Mouse (Mus musculus) G1E-ER4 (cell line): ENCODE results near the gene Tra2b. TPM values are rescaled to one million over a fixed set of nuclear protein-coding genes. Genes with fewer than 3 reads are reported as not detected.

Source experiments
- GATA1 ChIP-seq: IDR thresholded peaks from one replicate; pipeline ENCODE4 v1.8.0; 2012; ENCODE audit warnings: low read length, inconsistent platforms
- polyA plus RNA-seq: library from polyadenylated mRNA; stranded (reverse); fragments of >175 nt; gene quantifications from 2 replicates; pipeline ENCODE4 v1.2.3, GENCODE M21; 2012

Gene Tra2b
- polyA plus RNA-seq, 1 experiment, result 126 TPM

DNA sequence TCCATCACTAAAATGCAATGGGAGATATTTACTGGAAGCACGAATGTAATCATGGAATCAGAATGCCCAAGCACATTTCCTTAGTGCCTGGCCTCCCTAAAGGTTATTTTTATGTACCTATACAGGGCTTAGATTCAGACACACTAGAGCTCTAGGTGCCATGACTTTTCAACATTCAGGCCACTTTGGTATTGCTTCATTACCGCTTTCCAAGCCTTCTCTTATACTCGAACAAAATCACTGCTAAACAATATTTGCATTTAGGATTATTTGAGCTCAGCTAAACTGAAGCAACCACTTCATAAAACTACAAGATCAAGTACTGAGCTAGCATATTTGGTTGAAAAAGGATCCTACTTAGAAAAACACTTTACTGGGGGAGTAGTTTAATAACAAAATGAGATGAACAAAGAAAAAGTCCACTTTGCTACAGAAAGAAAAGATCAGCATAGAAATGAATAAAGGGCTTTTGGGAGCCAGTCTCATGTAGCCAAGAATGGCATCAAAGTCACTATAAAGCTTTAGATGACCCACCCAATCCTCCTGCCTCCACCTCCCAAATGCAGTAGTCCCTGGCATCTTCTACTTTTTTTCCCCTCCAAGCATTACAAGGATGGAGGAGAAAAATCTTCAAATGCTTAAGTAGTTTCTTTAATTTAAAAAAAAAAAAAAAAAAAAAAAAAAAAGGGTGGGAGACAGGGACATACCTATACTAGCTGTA, 5.2 kb downstream of the Tra2b start:
- TF ChIP-seq GATA1, result no peak

DNA sequence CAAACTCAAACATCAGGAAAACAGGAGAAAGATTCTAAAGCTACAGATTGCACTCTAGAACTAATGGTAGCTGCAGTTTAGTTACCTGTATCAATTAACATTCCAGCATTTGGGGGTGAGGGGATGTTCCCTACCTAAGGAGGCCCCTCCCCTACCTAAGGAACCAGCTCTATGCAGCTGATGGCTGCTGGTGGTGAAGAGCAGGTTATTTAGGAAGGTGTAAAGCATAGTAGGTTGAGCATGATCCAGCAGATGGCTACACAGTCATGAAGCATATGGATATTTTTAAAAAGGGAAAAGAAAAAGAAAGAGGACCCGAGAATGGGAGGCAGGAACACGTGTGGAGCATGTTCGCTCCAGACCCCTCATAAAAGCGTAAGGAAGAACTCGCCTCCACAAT, 15.5 kb downstream of the Tra2b start:
- no peak for TF ChIP-seq GATA1

DNA sequence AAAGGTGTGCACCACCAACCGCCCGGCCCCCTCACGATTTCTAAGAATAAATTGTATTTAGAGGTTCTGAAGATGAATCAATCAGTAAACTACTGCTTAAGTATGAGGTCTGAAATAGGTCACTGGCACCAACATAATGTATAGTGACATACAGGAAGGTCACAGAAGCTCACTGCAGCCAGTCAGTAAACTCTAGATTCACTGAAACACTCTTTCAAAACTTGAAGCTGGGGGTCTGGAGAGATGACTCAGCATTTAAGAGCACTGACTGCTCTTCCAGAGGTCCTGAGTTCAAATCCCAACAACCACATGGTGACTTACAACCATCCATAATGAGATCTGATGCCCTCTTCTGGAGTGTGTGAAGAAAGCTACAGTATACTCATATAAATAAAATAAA, 16.1 kb downstream of the Tra2b start:
- no peak for TF ChIP-seq GATA1

DNA sequence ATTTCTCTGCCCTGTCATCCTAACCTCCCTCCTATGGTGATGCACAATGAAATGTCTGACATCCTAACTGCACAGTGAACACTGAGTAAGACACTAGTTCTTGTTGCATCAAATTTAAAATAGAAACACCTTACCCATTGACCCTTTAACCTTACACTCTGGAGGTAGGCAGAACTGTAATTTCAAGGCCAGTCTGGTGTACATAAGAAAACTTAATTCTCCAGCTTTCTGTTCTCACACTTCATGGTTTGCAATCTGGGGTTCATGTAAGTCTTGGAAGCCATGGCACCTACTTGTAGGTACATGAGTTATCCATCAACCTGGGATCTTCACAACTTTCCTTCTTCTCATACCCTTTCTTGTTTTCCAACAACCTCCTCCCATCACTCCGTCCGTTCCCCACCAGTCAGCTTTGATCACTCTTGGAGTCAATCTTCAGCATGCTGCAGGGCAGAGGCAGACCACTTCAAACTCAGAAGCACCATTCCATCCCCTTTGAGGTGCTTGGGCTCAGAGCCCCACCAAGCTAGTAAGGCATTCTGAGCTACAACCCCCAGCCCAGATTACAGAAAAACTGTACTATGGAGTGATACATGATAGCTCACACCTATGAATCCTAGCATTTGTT, 23.5 kb downstream of the Tra2b start:
- no peak for TF ChIP-seq GATA1

DNA sequence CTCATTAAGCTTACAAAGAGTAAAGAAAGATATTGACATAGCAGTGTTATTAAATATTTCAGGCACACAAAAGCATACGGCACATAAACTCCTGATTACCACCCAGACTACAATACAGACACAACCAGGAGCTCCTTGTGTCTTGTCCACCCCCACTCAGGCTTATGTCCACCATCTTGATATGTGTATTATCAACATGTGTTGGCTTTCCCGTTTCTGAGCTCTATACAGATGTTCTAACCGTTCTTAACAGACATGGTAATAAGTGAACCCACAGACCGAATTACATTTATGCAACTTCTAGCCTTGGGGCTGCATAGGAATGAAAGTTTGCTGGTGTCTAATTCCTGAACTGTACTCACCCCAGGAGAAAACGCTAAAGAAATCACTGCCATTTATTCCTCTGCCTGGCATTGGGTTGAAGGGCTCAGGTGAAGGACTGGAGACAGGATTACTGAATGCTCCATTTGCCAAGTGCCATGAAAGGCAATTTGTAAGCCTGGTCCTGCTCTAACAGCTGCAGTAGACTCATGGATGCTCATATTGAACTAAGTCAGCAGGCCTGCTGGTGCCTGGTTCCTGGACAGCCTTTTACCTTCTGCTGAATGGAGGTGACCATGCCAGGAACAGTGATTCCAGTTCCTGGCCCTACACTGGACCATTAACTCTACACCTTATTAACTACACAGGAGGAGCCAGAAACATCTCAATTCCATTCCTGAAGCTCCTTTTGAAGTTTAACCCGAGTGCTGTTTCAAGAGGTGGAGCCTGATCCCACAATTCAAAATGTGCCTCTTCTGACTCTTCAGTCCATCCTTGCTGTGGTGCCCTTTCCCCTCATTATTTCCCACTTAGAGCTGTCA, 24.2 kb downstream of the Tra2b start:
- TF ChIP-seq GATA1, result no peak

DNA sequence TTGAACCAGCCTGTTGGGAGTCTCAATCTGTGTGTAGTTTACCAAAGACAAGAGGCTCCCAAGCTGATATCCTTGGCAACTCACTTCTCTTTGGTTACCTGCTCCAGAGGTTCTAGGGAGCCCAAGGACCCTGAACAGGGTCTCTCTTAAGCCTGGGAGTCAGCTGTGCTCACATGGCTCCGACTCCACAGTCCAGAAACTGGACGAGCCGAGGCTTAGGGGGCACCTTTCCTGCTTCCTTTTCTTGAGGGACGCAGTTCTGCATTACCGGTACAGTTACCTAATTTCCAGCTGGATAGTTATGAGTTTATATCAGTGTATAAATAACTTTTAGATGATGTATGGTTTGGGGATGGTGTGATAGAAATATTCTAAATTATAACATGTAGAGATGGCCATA, 24.9 kb downstream of the Tra2b start:
- no peak for TF ChIP-seq GATA1

DNA sequence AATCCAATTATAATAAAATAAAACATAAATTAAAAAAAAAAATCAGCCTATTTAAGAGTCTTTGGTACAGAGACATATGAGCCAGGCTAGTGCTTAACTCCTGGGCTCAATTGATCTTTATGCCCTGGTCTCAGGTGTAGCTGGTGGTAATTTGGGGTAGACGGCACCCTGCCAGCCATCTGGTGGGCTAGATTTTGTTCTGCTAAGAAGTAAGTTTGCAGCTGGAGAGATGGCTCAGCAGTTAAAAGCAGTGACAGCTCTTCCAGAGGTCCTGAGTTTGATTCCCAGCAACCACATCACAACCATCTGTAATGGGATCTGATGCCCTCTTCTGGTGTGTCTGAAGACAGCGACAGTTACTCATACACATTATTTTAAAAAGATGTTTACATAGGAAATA, 25.8 kb downstream of the Tra2b start:
- TF ChIP-seq GATA1, result no peak

DNA sequence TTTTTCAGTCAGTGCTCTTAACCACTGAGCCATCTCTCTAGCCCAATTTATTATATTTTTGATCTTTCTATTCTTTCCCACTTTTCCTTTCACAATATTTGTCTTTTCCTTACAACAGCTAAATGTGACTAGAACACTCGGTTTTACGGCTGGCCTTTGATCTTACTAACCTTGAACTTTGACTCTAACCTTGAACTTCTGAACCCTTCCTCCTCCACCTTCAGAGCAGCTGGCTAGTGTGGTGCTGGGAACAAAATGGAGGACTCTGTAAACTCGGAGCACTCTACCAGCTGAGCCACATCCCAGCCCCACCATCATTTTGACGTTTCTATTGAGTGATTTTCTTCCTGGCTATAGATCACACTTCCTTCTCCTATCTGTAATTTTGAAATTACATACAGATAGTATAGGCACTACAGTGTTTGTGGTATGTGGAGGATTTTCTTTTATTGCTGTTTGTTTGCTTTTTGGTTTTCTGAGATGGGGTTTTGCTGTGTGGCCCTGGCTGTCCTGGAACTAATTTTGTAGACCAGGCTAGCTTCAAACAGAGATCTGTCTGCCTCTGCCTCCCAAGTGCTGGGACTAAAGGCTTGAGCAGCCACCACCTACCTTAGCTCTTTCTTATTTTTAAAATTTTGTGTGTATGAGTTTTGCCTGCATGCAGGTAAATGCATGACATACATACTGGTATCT, 26.7 kb downstream of the Tra2b start:
- no peak for TF ChIP-seq GATA1

DNA sequence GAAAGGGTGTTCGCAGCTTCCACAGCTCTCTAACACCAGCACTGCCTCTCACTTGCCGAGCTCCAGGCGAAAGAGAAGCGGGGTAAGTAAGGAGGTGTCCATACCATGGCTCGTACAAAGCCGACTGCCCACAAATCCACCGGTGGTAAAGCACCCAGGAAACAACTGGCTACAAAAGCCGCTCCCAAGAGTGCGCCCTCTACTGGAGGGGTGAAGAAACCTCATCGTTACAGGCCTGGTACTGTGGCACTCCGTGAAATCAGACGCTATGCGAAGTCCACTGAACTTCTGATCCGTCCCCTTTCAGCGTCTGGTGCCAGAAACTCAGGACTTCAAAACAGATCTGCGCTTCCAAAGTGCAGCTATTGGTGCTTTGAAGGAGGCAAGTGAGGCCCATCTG, 29.0 kb downstream of the Tra2b start:
- no peak for TF ChIP-seq GATA1

DNA sequence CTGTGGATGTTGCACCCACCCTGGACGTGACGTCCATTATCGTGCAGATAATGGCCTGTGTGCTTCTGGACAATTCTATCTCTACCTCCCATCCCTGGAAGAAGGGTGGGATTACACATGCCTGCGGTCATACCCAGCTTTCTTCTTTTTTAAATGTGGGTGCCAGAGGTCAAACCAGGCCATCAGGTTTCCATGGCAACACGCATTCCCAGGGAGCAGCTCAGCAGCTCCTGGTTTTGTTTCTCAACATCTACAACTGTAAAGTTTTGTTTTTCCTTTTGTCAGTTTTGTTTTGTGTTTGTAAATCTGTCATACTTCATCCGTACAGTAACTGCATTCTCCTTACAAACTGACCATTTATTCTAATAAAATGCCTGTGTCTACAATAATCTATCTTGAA, 31.3 kb downstream of the Tra2b start:
- no peak for TF ChIP-seq GATA1

DNA sequence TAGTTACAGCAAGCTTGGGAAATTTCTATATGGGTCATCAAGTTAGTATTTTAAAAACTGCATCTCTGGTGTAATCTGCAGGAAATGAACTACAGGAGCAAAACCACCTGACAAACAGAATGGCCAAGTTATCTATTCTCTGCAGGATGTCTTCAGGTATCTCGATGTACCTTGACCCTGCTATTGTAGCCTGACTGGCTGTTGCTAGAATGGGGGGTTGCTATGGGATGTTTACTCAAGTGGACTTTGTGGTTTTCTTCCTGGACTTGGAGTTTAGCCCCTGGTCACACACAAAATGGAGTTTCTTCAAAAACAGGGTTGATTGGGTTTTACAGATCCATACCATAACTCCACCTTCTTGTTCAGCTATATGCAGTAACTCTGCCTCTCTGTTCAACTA, 62.3 kb downstream of the Tra2b start:
- TF ChIP-seq GATA1, result no peak

DNA sequence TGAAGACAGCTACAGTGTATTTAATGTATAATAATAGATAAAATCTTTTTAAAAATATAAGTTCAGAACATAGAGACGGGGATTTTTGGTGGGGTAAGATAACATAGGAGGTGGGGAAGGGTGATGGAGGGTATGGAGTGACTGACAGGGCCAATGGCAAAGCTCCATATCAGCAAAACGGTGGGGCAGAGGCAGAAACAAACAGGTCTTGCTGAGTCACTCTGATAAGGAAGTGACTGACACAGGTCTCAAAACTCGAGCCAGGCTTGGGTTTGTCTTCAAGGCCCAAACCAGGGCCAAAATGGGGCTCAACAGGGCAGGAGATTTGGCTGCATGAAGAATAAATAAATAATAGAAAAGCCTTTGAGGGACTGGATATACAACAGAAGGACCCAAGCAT, 63.9 kb downstream of the Tra2b start:
- no peak for TF ChIP-seq GATA1

DNA sequence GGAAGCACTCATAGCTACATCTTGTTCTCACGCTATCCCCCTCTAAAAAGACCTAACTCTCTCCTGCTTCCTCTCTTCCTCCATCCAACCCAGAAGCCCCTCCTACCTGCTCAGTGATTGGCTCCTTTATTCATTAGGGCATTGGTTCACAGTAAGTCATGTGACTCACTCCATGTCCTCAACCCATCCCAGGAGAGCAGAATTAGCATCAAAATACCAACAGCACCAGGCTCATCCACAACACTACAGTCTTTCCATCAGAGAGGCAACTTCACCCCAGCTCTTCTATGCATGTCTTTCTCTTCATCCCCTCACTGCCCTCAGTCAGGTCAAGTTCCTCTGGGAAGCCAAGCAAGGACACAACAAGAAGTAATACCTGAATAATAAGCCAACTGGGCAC, 65.3 kb downstream of the Tra2b start:
- no peak for TF ChIP-seq GATA1

Other genes with a start within 250 kb of the Tra2b start
- 0.10 TPM in 1 of 2 replicates, not detected in the other for gene Igf2bp2, start 102.7 kb downstream of the Tra2b start, polyA plus RNA-seq
- gene Etv5, start 173.7 kb upstream of the Tra2b start, polyA plus RNA-seq, result 116 and 151 TPM in 2 replicates